Mouse (Mus musculus): Measurements from ENCODE around the gene Gss. TPM values are rescaled to one million over a fixed set of nuclear protein-coding genes. Genes with fewer than 3 reads are reported as not detected.
"Not testable (repeated sequence)": the region's sequence is repeated elsewhere in the genome, so short reads cannot be mapped to it uniquely, and the experiment has no call there.

Gene Gss
- total RNA-seq, 2 experiments from 2014 or later: 41.4 to 67.5 TPM

GRCm38 (mm10) chr2:155622606-155623005, 30.0 kb upstream of the Gss start:
- DNase-seq (ENCODE audit: low spot score in 2 of 2): no peak

DNA sequence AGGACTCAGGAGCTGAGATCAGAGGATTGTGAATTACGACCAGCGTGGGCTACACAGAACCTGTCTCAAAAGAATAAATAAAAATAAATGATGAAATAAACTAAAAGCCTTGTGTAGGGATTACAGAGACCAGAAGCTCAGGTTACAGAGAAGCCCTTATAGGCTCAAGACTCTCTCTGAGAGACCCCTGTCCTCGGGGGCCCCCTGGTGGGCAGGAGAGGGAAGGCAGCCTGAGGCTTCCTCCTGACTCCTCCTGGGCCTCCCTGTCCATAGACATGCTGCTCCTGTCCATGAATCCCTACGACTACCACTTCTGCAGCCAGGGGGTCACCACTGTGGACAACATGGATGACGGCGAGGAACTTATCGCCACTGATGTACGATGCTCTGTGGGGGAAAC, 27.2 kb upstream of the Gss start:
- DNase-seq (ENCODE audit: low spot score in 2 of 2): peak; percentile 89 to 91

GRCm38 (mm10) chr2:155616971-155617370, 24.4 kb upstream of the Gss start:
- DNase-seq (ENCODE audit: low spot score in 2 of 2): no peak

DNA sequence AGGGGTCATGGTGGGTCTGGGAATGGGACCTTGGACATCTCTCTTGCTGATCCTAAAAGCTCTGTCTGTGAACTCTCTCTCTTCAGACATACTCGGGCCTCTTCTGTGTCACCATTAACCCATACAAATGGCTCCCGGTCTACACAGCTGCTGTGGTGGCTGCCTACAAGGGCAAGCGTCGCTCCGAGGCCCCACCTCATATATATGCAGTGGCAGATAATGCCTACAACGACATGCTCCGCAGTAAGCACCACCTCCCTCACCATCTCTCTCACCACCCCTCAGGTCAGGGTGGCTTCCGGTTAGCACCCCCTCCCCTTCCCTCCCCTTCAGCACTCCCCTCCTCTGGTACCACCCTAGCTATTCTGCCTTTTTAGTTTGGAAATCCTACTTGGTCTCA, 21.3 kb upstream of the Gss start:
- DNase-seq (ENCODE audit: low spot score in 2 of 2): no peak

DNA sequence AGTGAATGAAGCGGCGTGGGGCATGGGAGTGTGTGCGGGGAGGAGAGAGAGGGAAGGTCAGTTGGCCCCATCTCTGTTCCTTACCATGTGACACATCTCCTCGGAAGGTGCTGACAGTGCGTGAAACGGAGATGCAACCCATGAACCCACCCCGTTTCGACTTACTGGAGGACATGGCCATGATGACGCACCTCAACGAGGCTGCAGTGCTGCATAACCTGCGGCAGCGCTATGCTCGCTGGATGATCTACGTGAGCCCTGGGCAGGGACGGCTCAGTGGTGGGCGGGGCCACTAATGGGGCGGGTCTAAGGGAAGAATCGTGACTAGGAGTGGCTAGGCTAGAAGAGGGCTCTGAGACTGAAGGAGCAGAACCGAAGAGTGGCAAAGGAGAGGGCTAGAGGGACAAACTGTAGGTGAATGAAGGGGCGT, 20.7 kb upstream of the Gss start:
- DNase-seq (ENCODE audit: low spot score in 2 of 2): peak; percentile 58 to 70

- DNase-seq (ENCODE audit: low spot score in 2 of 2): no peak
Measured at GRCm38 (mm10) chr2:155611834-155612550, 19.4 kb upstream of the Gss start.

DNA sequence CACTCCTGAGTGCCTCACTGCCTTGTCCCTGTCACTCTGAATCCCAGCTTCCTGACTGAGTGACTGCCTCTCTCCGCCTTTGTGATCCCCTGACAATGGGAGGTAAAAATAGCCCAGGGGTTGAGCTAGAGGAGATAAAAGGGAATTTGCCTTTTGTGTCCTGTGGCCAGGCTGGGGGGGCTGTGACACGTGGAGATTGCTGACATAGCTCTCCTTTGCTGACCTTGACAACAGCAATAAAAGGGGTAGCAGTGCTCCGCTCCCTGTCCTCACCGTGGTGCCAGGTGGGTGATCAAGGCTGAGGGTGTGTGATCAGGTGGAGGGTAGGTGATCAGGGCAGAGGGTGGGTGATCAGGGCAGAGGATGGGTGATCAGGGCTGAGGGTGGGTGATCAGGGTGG, 18.4 kb upstream of the Gss start, which contains the start of gene Myh7b:
TSS of gene Myh7b (plus strand) at position 235 of the 400 bp plus-strand sequence.
- DNase-seq (ENCODE audit: low spot score in 2 of 2): no peak

- no peak for DNase-seq (ENCODE audit: low spot score in 2 of 2)
Measured at GRCm38 (mm10) chr2:155606360-155606759, 13.8 kb upstream of the Gss start.

DNA sequence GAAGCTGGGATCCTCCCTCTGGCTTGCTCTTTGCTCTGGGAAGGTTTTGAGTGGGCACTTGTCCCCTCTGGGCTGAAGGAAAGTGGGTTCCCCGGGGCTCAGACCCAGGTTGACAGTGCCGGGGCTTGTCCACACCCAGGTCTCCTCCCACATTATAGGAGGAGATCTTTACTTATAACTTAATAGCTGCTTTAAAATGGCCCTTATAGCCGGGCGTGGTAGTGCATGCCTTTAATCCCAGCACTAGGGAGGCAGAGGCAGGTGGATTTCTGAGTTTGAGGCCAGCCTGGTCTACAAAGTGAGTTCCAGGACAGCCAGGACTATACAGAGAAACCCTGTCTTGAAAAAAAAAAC, 12.6 kb upstream of the Gss start:
- DNase-seq (ENCODE audit: low spot score in 2 of 2): not testable (repeated sequence)

DNA sequence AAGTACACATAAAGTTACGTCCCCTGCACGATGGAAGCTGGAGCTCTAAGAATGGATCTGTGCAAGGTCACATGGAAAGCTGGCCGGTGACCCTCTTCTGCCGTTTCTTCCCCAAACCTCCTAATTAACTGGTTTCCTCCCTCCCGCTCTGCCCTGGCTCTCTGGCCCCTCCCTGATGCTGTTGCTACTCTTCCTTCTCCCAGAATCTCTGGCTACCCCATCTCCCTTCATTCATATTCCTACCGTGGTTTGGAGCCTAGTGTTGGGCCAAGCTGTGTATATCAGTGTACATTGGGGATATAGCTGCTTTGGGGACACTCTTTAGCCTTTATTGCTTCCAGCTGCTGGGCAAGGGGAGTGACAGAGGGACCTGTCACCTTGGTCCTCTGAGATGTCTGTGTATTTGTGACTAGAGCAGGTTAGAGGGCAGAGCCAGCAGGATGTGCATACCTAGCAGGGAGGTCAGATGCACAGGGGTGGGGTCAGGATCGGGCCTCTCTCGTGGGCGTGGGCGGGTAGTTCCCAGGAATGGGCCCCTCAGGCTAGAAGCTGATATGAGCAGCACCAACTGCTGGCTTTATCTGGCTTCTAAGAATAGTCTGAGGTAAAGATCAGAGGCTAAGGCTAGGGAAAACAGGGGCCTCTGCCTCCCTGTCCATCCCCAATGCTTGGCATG, 12.1 kb upstream of the Gss start:
- no peak for DNase-seq (ENCODE audit: low spot score in 2 of 2)

DNA sequence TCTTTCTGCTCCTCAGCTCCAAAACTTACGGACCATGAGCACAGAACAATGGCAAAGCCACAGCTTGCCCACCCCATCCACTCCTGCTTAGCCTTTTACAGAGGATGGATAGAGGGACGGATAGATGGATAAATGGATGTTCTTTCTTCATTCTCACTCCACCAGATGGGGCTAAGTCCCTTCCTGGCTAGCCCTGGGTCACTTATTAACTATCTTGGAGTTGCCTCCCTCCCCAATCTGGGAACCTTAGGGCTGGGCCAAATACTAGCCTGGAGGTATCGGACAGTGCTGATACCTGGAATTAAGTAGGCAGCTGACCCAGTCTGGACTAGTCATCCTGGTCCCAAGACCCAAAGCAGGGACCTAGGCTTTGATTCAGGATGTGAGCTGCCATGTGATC, 11.1 kb upstream of the Gss start:
- DNase-seq (ENCODE audit: low spot score in 2 of 2): no peak

DNA sequence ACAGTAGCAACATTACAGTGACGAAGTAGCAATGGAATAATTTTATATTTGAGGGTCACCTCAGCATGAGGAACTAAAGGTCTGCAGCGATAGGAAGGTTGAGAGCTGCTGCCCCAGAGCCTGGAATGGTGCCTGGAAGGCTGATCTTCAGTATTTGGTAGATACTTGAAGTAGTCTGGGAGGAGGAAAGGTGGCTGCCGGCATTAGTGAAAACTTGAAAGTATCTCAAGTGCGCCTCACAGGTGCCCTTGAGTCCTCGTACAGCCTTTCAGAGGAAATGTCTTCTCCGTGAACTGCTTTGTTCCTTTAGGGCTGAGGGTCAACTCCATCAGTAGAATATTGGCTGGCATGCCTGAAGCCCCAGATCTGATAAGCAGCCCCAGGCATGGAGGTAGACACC, 2.9 kb upstream of the Gss start:
- DNase-seq (ENCODE audit: low spot score in 2 of 2): no peak

GRCm38 (mm10) chr2:155592854-155593283, 259 bp upstream of the Gss start:
- no peak for DNase-seq (ENCODE audit: low spot score in 2 of 2)

- no peak for DNase-seq (ENCODE audit: low spot score in 2 of 2)
Measured at GRCm38 (mm10) chr2:155591676-155592075, 934 bp downstream of the Gss start.

DNA sequence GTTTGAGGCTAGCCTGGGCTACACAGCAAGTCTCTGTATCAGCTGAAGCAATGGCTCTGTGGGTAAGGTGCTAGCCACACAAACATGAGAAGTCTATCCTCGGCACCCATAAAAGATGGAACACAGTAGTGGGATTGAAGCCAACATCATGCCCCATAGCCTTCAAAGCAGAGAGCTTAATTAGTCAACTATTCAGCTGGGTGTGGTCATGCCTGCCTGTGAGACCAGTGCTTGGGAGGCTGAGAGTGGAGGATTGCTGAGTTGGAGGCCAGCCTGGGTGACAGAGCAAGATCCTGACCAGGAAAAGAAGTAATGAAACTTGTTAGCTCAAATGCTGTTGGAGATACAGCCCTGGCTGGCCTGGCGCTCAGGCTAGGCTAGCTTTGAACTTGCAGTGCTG, 1.7 kb downstream of the Gss start:
- no peak for DNase-seq (ENCODE audit: low spot score in 2 of 2)

DNA sequence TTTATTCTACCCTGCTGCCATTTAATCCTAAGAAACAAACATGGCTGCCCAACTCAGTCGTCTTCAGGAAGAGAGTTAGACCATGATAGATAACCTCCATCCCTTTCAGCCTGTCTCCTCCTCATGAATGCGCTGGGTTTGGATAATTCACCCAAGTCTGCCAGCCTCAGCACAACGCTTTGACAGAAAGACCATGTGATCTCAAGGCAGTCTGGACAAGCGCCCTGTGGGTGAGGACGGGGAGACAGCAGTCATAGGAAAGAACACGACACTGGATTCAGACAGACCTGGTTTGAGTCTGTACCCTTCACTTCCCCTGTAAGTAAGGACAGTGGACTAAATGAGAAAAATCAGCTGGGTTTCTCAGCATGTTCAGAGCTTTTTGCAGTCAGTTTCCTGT, 3.1 kb downstream of the Gss start:
- DNase-seq (ENCODE audit: low spot score in 2 of 2): no peak

GRCm38 (mm10) chr2:155588136-155588535, 4.5 kb downstream of the Gss start:
- DNase-seq (ENCODE audit: low spot score in 2 of 2): no peak

GRCm38 (mm10) chr2:155585486-155585885, 7.1 kb downstream of the Gss start:
- peak in 1 of 2 experiments; percentile 27 for DNase-seq (ENCODE audit: low spot score in 2 of 2)

- DNase-seq (ENCODE audit: low spot score in 2 of 2): no peak
Measured at GRCm38 (mm10) chr2:155585082-155585481, 7.5 kb downstream of the Gss start.

- DNase-seq (ENCODE audit: low spot score in 2 of 2): peak; percentile 55 to 58
Measured at GRCm38 (mm10) chr2:155583927-155584530, 8.6 kb downstream of the Gss start.

- no peak for DNase-seq (ENCODE audit: low spot score in 2 of 2)
Measured at GRCm38 (mm10) chr2:155582996-155583395, 9.6 kb downstream of the Gss start.

DNA sequence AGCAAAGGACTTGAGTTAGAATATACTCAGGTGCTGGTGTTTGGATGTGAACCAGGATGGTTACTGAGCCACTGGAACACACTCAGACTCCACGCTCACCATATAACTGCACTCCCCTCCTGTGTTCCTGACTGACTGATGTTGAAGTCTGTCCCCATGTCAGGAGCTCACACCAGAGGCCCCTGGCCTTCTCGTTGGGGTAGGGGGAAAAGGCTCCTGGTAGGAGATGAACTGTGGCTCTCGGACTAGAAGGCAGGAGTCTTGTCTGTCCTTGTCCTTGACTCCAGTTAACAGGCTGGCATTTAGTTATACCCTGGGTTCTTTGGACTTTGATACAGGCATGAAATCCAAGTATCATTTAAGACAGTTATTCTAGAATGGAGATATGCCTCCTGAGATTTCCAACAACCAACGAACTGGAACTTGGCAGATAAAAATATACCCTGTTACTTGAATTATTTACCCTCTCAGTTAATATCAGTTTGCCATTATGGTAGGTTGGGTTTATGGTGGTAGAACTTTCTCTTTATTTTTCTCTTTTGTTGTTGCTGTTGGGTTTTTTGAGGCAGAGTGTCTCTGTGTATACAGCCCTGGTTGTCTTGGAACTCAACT, 10.1 kb downstream of the Gss start:
- no peak for DNase-seq (ENCODE audit: low spot score in 2 of 2)
